Mouse (Mus musculus): ENCODE measurements around the gene Smarcc2.

DNA sequence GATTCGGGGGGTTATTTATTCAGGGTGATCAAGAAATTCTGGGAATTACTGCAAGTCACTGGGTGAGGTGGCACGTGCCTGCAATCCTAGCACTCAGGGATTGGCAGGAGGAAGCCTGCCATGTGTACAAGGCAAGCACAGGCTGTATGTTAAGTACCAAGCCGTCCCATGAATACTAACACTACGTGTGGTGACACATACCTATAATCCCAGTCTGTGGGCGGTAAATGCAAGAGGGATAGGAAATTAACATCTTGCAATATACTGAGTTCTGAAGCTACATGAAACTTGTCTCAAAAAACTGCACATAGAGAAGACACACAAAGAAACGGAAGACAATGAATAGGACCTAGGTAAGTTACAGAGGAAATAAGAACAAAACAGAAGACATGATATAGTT lies 8.0 kb upstream of the Smarcc2 start:
- TF ChIP-seq TAL1 (conservative IDR thresholded peaks at IDR 0.05; ENCODE audit: low read depth, low read length), result no peak
- no peak for TF ChIP-seq CTCF (IDR thresholded peaks at IDR 0.05; ENCODE audit: low read depth, low read length)
